Mouse (Mus musculus): ENCODE data around the gene Rnf166. TPM values are rescaled to one million over a fixed set of nuclear protein-coding genes. Genes with fewer than 3 reads are reported as not detected.

The Rnf166 gene
- polyA plus RNA-seq, 1 experiment from 2014 or later: 40.8 TPM

DNA sequence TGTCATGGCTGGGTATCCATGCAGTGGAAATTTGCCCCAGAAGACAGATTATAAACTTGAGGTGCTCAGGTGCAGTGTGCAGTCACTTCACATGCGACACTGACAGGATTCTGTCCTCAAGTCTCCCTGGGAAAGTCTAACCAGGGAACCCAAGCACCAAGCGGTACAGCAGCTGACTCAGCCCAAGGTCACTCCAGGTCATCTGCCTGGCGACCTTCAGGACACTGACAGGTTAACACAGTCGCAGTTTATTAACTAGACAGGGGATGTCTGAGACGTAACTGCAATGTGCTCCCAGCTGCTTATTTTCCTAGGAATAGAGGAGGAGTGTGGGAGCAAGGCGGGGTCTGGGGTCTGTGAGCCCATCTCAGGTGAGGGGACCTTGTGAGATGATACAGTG, 6.5 kb downstream of the Rnf166 start:
- 64% methylated on average over 6 of the region's 6 CpGs for whole genome bisulfite sequencing
- ATAC-seq (ENCODE audit: insufficient number of reproducible peaks, insufficient read depth, low FRiP score, low read depth): no peak
- peaks cover 82% of the 10 kb centered on the region for H3K36me3 ChIP-seq (ENCODE audit: control insufficient read depth, insufficient read depth, low read length)

DNA sequence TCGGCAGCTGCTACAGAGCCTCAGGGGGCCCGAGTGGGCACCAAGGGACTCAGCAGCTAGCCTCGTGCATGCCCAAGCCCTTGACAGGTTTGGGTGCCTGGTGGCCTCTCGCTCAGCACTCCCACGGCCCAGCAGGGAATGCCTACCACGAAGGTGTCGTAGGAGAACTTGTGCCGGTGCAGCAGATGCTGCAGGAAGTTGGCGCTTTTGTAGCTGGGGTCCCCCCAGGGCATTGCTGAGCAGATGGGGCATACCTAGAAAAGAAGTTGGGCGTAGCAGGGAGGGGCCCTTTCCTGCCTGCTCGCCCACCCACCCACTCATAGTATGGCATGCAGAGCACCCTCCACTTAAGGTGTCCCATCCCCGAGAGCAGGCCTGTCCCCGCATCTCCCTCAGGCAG, 8.0 kb downstream of the Rnf166 start:
- peaks cover 8 to 11% of the 10 kb centered on the region in 2 experiments; a peak in 2 of 4 replicates for H3K4me1 ChIP-seq (ENCODE audit: control insufficient read depth in 2 of 2, insufficient read depth in 2 of 2, low read length in 2 of 2)
- no peak overlapping the region for H3K9ac ChIP-seq (ENCODE audit: low read length)
- ATAC-seq (ENCODE audit: insufficient number of reproducible peaks, insufficient read depth, low FRiP score, low read depth): no peak
- WGBS: 93% methylated on average over 13 of the region's 13 CpGs
- no peak overlapping the region for H3K4me3 ChIP-seq (ENCODE audit: control insufficient read depth in 1 of 2, insufficient read depth in 1 of 2, low read depth in 1 of 2, low read length in 2 of 2)
- no peaks in the 10 kb centered on the region for H3K9me3 ChIP-seq (ENCODE audit: control insufficient read depth, low read length)
- no peaks in the 10 kb centered on the region for H3K27me3 ChIP-seq (ENCODE audit: control insufficient read depth, insufficient read depth, low read length)
- no peak overlapping the region for H3K27ac ChIP-seq (replicated peaks in 1 of 2; ENCODE audit: control insufficient read depth in 1 of 2, insufficient read depth in 1 of 2, low read depth in 2 of 2, low read length in 2 of 2)
- no peak overlapping the region for H3K4me2 ChIP-seq (ENCODE audit: low read length)
- H3K36me3 ChIP-seq (ENCODE audit: control insufficient read depth, insufficient read depth, low read length): peaks cover 70% of the 10 kb centered on the region

More for the DNA sequence above, 6.5 kb downstream of the Rnf166 start:
- Histone ChIP-seq H3K9ac (ENCODE audit: low read length) (no peak overlapping the region), H3K27me3 (ENCODE audit: control insufficient read depth, insufficient read depth, low read length) (no peaks in the 10 kb centered on the region), H3K4me2 (ENCODE audit: low read length) (no peak overlapping the region), H3K27ac (replicated peaks in 1 of 2; ENCODE audit: control insufficient read depth in 1 of 2, insufficient read depth in 1 of 2, low read depth in 2 of 2, low read length in 2 of 2) (no peak overlapping the region), H3K4me1 (ENCODE audit: control insufficient read depth in 2 of 2, insufficient read depth in 2 of 2, low read length in 2 of 2) (peaks cover 0 to 6% of the 10 kb centered on the region in 2 experiments; a peak in 2 of 4 replicates), H3K9me3 (ENCODE audit: control insufficient read depth, low read length) (no peaks in the 10 kb centered on the region), H3K4me3 (ENCODE audit: control insufficient read depth in 1 of 2, insufficient read depth in 1 of 2, low read depth in 1 of 2, low read length in 2 of 2) (no peak overlapping the region)

DNA sequence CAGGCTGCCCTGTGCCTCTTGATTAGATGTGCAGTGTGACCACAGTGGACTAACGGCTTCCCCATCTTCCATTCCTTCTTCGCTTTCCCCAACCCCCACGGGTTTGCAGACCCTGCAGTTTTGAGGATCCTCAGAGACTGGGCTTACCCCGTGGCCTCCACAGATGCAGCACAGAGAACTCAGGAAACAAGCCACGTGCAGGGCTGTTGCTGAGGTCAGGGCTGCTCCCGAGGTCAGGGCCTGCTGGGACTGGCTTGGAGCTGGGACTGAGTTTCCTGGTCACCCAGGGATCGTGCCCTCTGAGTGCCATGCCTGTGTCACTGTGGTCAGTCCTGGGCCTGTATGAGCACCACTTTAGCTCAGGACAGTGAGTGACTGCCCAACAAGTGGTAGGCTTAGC, 10.9 kb downstream of the Rnf166 start:
- Histone ChIP-seq H3K9ac (ENCODE audit: low read length) (no peak overlapping the region), H3K27me3 (ENCODE audit: control insufficient read depth, insufficient read depth, low read length) (peaks cover 8% of the 10 kb centered on the region), H3K36me3 (ENCODE audit: control insufficient read depth, insufficient read depth, low read length) (peaks cover 47% of the 10 kb centered on the region), H3K4me3 (ENCODE audit: control insufficient read depth in 1 of 2, insufficient read depth in 1 of 2, low read depth in 1 of 2, low read length in 2 of 2) (no peak overlapping the region), H3K4me1 (ENCODE audit: control insufficient read depth in 2 of 2, insufficient read depth in 2 of 2, low read length in 2 of 2) (peaks cover 25 to 28% of the 10 kb centered on the region in 2 experiments; a peak in 3 of 4 replicates), H3K9me3 (ENCODE audit: control insufficient read depth, low read length) (no peaks in the 10 kb centered on the region), H3K4me2 (ENCODE audit: low read length) (no peak overlapping the region), H3K27ac (replicated peaks in 1 of 2; ENCODE audit: control insufficient read depth in 1 of 2, insufficient read depth in 1 of 2, low read depth in 2 of 2, low read length in 2 of 2) (no peak overlapping the region)
- ATAC-seq (ENCODE audit: insufficient number of reproducible peaks, insufficient read depth, low FRiP score, low read depth): no peak
- 70% methylated on average over 7 of the region's 7 CpGs for WGBS

DNA sequence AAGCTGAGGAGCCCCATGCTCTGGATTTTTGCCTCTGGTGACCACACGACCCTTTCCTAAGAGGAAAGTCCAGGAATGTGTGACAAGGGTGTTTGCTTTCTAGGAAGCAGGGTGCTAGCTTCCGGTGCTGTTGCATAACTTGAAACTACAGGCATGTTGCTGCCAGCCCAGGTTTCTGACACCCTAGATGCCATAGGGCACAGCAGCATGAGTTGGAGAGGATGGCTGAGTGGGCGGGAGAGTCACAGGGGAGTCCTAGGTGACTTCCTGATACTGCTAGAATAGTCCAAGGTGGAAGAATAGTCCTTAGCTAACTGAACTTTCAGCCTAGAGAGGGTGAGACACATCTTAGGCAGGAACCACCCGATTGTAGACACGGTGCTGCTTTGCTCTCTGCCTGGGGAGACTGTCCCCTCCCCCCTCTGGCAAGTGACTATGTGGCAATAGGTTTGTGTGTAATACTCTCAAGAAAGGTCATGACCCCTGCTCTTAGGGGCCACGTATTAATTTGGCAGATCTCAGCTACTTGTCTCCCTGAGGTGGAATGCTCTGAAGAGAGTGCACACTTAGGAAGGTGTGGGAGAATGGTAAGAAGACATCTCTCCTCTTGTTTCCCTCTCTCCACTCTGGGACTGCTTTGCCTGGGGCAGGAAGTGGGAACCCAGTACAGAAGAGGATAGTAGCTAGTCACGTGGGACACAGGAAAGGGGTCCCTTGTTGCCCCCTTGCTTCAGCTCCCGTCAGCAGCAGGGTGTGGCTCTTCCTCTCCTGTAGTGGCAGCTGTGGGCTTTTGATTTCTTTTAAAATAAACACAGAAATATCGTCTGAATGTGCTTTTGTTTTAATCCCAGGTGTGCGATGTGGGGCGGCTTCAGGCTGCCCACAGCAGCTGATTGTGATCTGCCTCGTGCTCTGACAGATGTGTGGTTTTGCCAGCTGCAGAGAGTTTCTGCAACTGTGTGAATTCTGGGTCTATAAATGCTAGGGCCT, 11.9 kb downstream of the Rnf166 start:
- Histone ChIP-seq H3K36me3 (ENCODE audit: control insufficient read depth, insufficient read depth, low read length) (peaks cover 37% of the 10 kb centered on the region), H3K27me3 (ENCODE audit: control insufficient read depth, insufficient read depth, low read length) (peaks cover 13% of the 10 kb centered on the region), H3K9me3 (ENCODE audit: control insufficient read depth, low read length) (no peaks in the 10 kb centered on the region), H3K9ac (ENCODE audit: low read length) (no peak overlapping the region), H3K4me3 (ENCODE audit: control insufficient read depth in 1 of 2, insufficient read depth in 1 of 2, low read depth in 1 of 2, low read length in 2 of 2) (no peak overlapping the region), H3K4me1 (ENCODE audit: control insufficient read depth in 2 of 2, insufficient read depth in 2 of 2, low read length in 2 of 2) (peaks cover 29 to 33% of the 10 kb centered on the region in 2 experiments), H3K4me2 (ENCODE audit: low read length) (no peak overlapping the region), H3K27ac (replicated peaks in 1 of 2; ENCODE audit: control insufficient read depth in 1 of 2, insufficient read depth in 1 of 2, low read depth in 2 of 2, low read length in 2 of 2) (no peak overlapping the region)
- ATAC-seq (ENCODE audit: insufficient number of reproducible peaks, insufficient read depth, low FRiP score, low read depth): no peak
- 41% methylated on average over 12 of the region's 12 CpGs for WGBS

DNA sequence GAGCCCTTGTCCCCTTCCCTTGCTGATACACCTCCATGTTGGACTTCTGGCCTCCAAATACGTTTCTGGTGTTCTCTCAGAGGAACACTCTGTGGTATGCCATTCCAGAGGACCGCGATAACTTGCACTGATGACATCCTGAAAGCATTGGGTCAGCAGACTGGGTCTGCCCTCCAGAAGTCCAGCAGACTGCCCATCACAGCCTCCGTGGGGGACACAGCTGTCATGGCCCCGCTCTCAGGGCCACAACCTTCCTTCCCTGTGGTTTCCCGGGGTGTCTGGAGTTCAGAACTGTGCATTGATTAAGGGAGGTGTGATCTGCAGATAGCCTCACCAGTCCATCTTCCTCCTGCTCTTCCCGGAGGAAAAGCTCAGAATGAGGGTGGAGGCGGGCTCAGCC, 13.4 kb downstream of the Rnf166 start:
- no peak overlapping the region for H3K27ac ChIP-seq (replicated peaks in 1 of 2; ENCODE audit: control insufficient read depth in 1 of 2, insufficient read depth in 1 of 2, low read depth in 2 of 2, low read length in 2 of 2)
- no peaks in the 10 kb centered on the region for H3K9me3 ChIP-seq (ENCODE audit: control insufficient read depth, low read length)
- peaks cover 24% of the 10 kb centered on the region for H3K36me3 ChIP-seq (ENCODE audit: control insufficient read depth, insufficient read depth, low read length)
- 56% methylated on average over 8 of the region's 8 CpGs for WGBS
- H3K9ac ChIP-seq (ENCODE audit: low read length): no peak overlapping the region
- H3K27me3 ChIP-seq (ENCODE audit: control insufficient read depth, insufficient read depth, low read length): peaks cover 19% of the 10 kb centered on the region
- peaks cover 32 to 33% of the 10 kb centered on the region in 2 experiments for H3K4me1 ChIP-seq (ENCODE audit: control insufficient read depth in 2 of 2, insufficient read depth in 2 of 2, low read length in 2 of 2)
- no peak for ATAC-seq (ENCODE audit: insufficient number of reproducible peaks, insufficient read depth, low FRiP score, low read depth)
- no peak overlapping the region for H3K4me2 ChIP-seq (ENCODE audit: low read length)
- no peak overlapping the region for H3K4me3 ChIP-seq (ENCODE audit: control insufficient read depth in 1 of 2, insufficient read depth in 1 of 2, low read depth in 1 of 2, low read length in 2 of 2)

DNA sequence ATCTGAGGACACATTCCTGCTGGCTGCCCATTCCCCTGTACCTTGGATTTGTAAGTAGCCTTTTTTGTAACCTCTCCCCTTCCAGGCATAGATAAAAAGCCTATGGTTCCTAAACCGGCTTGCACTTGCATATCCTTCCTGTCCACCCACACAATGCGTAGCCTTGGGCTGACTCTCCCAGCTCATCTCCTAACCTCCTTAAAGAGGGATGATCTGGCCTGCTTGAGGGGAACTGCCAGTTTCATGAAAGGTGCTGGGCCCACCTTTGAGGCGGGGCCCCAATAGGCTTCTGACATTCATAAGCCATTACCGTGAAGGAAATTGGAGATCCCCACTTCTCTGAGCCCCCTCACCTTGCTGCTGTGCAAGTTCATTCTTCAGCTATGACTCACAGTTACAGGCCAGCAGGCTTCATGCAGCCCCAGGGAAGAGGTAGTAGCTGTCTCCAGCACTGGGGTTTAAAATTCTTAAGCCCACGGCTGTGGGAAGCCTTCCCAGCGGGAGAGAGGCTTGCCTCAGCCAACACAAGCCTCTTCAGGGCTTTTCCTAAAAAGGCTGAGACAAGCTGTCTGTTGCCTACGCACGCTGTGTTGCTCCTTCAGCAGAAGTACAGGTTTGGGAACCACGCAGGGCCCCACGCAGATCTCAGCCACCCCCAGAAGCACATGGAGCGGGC, 14.3 kb downstream of the Rnf166 start:
- 63% methylated on average over 11 of the region's 11 CpGs for WGBS
- peaks cover 15% of the 10 kb centered on the region for H3K36me3 ChIP-seq (ENCODE audit: control insufficient read depth, insufficient read depth, low read length)
- no peak overlapping the region for H3K27ac ChIP-seq (replicated peaks in 1 of 2; ENCODE audit: control insufficient read depth in 1 of 2, insufficient read depth in 1 of 2, low read depth in 2 of 2, low read length in 2 of 2)
- no peak overlapping the region for H3K4me2 ChIP-seq (ENCODE audit: low read length)
- no peak for ATAC-seq (ENCODE audit: insufficient number of reproducible peaks, insufficient read depth, low FRiP score, low read depth)
- H3K4me3 ChIP-seq (ENCODE audit: control insufficient read depth in 1 of 2, insufficient read depth in 1 of 2, low read depth in 1 of 2, low read length in 2 of 2): no peak overlapping the region
- no peak overlapping the region for H3K9ac ChIP-seq (ENCODE audit: low read length)
- H3K27me3 ChIP-seq (ENCODE audit: control insufficient read depth, insufficient read depth, low read length): peaks cover 19% of the 10 kb centered on the region
- peaks cover 33% of the 10 kb centered on the region in 2 experiments for H3K4me1 ChIP-seq (ENCODE audit: control insufficient read depth in 2 of 2, insufficient read depth in 2 of 2, low read length in 2 of 2)
- no peaks in the 10 kb centered on the region for H3K9me3 ChIP-seq (ENCODE audit: control insufficient read depth, low read length)

DNA sequence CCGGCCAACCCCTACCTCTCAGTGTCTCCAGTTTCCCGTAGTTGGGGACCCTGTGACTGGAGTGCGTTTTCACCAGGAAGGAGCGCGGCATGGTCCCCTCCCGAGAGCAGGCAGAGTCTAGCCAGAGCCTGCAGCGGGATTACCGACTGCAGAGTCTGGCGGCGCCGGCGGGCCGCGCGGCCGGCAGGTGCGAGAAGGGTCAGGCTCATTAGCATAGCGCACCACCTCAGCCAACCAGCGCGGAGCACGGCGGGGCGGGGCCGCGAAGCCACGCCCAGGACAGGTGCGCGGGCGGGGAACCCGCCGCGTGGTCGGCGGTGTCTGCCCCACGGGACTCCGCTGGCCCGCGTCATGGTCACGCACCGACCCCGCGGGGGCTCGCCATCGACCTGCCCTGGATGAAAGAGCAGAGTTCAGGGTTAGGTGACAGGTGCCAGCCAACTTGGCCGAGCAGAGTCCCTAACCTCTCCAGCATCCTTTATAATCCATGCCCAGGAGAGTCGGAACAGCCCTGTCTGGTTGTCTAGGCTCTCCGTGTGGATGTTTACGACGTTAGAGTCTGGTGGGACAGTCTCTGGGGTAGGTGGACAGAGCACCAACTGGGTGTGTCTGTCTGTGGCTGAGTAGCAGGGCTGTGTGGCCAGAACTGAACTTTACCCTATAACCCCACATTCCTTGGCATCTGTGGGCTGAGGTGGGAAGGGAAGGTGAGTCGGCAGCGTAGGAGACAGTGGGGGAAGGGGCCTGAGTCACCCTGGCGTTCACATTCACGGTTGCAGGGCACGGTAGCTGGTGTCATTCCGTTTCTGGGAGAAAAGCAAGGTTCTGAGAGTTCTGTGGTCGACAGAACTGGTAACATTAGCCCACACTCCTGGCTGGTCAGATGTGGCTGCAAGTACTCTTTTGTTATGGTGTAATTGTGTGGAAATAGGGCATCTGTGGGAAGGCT, 15.1 kb downstream of the Rnf166 start, which contains the start of gene Snai3:
Gene Snai3, minus strand, starts transcription at position 210 of the 949 bp plus-strand sequence.
- peaks cover 33% of the 10 kb centered on the region in 2 experiments for H3K4me1 ChIP-seq (ENCODE audit: control insufficient read depth in 2 of 2, insufficient read depth in 2 of 2, low read length in 2 of 2)
- peak within 1 kb of the TSS; percentile 38 to 42 for H3K4me3 ChIP-seq (ENCODE audit: control insufficient read depth in 1 of 2, insufficient read depth in 1 of 2, low read depth in 1 of 2, low read length in 2 of 2)
- no peak within 1 kb of the TSS for H3K27ac ChIP-seq (replicated peaks in 1 of 2; ENCODE audit: control insufficient read depth in 1 of 2, insufficient read depth in 1 of 2, low read depth in 2 of 2, low read length in 2 of 2)
- H3K9ac ChIP-seq (ENCODE audit: low read length): peak within 1 kb of the TSS; percentile 64
- H3K4me2 ChIP-seq (ENCODE audit: low read length): peak within 1 kb of the TSS; percentile 81
- H3K9me3 ChIP-seq (ENCODE audit: control insufficient read depth, low read length): no peaks in the 10 kb centered on the region
- WGBS: 4% methylated on average over 55 of the region's 56 CpGs
- peak; percentile 40 for ATAC-seq (ENCODE audit: insufficient number of reproducible peaks, insufficient read depth, low FRiP score, low read depth)
- peaks cover 19% of the 10 kb centered on the region for H3K27me3 ChIP-seq (ENCODE audit: control insufficient read depth, insufficient read depth, low read length)
- H3K36me3 ChIP-seq (ENCODE audit: control insufficient read depth, insufficient read depth, low read length): peaks cover 7% of the 10 kb centered on the region
